Mouse (Mus musculus) megakaryocyte, adult 5-6 weeks (primary cell): Measurements from ENCODE around the gene Rreb1. TPM values are rescaled to one million over a fixed set of nuclear protein-coding genes. Genes with fewer than 3 reads are reported as not detected.
"Not testable (repeated sequence)": the region's sequence is repeated elsewhere in the genome, so short reads cannot be mapped to it uniquely, and the experiment has no call there.

ENCODE experiments used
- ATAC-seq: 2 replicates; pipeline ENCODE4 v1.8.0; 2016; ENCODE audit warnings: mild to moderate bottlenecking, inconsistent platforms; ENCODE audit not compliant: poor library complexity, severe bottlenecking
- total RNA-seq, 2 experiments: library from RNA; stranded (forward) in 1 of 2; stranded (reverse) in 1 of 2; fragments of 153-499, 151-499 nt in 1 of 2; fragments of 221-1000, 200-1000 nt in 1 of 2; gene quantifications; 2 replicates each; pipeline versions ENCODE4 v1.2.3 to v1.2.4; 2015 to 2017

Rreb1 gene
- total RNA-seq, 2 experiments from 2014 or later = 10.0 to 27.0 TPM

GRCm38 (mm10) chr13:37826281-37826993 lies 48.2 kb downstream of the Rreb1 start:
- ATAC-seq = peak; percentile 7; the same call in 1 of the 2 replicates

- no peak for ATAC-seq
Measured at GRCm38 (mm10) chr13:37826994-37827262, 48.7 kb downstream of the Rreb1 start.

- ATAC-seq = peak; percentile 35
Measured at GRCm38 (mm10) chr13:37827263-37827995, 49.2 kb downstream of the Rreb1 start.

- ATAC-seq = no peak
Measured at GRCm38 (mm10) chr13:37827996-37828579, 49.9 kb downstream of the Rreb1 start.

GRCm38 (mm10) chr13:37828928-37829327 lies 50.7 kb downstream of the Rreb1 start:
- ATAC-seq = no peak

- ATAC-seq = no peak
Measured at GRCm38 (mm10) chr13:37830256-37830655, 52.1 kb downstream of the Rreb1 start.

GRCm38 (mm10) chr13:37830874-37831311 lies 52.7 kb downstream of the Rreb1 start:
- ATAC-seq = no peak

GRCm38 (mm10) chr13:37832481-37832880 lies 54.3 kb downstream of the Rreb1 start:
- no peak for ATAC-seq

GRCm38 (mm10) chr13:37833500-37833899 lies 55.3 kb downstream of the Rreb1 start:
- peak; percentile 97 for ATAC-seq

- ATAC-seq = no peak
Measured at GRCm38 (mm10) chr13:37835296-37835695, 57.1 kb downstream of the Rreb1 start.

- ATAC-seq = not testable (repeated sequence)
Measured at GRCm38 (mm10) chr13:37835811-37836210, 57.6 kb downstream of the Rreb1 start.

- no peak for ATAC-seq
Measured at GRCm38 (mm10) chr13:37837372-37837771, 59.2 kb downstream of the Rreb1 start.

GRCm38 (mm10) chr13:37838260-37839183 lies 60.3 kb downstream of the Rreb1 start:
- ATAC-seq = no peak

- ATAC-seq = no peak
Measured at GRCm38 (mm10) chr13:37843241-37843640, 65.0 kb downstream of the Rreb1 start.

GRCm38 (mm10) chr13:37843844-37844243 lies 65.6 kb downstream of the Rreb1 start:
- peak; percentile 83 for ATAC-seq

GRCm38 (mm10) chr13:37845156-37845555 lies 67.0 kb downstream of the Rreb1 start:
- no peak for ATAC-seq

GRCm38 (mm10) chr13:37845641-37846040 lies 67.4 kb downstream of the Rreb1 start:
- ATAC-seq = peak; percentile 33; the same call in 1 of the 2 replicates

GRCm38 (mm10) chr13:37846507-37846906 lies 68.3 kb downstream of the Rreb1 start:
- no peak for ATAC-seq

GRCm38 (mm10) chr13:37846962-37847570 lies 68.9 kb downstream of the Rreb1 start:
- ATAC-seq = no peak

GRCm38 (mm10) chr13:37847601-37848358 lies 69.6 kb downstream of the Rreb1 start:
- peak; percentile 65 for ATAC-seq
